Mouse (Mus musculus) lung, embryonic 14.5 days (tissue): ENCODE data around the gene Lsm3. TPM values are rescaled to one million over a fixed set of nuclear protein-coding genes. Genes with fewer than 3 reads are reported as not detected.

Source experiments
- ATAC-seq: fragments of 200-750 bp; cut with Nextera tagmentation; 2 replicates; pipeline ENCODE4 v1.8.0; 2017; ENCODE audit warnings: mild to moderate bottlenecking, moderate TSS enrichment, moderate library complexity; ENCODE audit not compliant: insufficient read depth
- DNase-seq: peaks from one replicate; pipeline ENCODE4 v3.0.0-alpha.2; 2015
- H3K27ac ChIP-seq: fragments of 300-500 bp; sonication (generic); 2 replicates; pipeline ENCODE4 v1.5.1; 2014; ENCODE audit warnings: low read depth, mild to moderate bottlenecking, moderate library complexity
- H3K27me3 ChIP-seq: fragments of 300-500 bp; sonication (generic); 2 replicates; pipeline ENCODE4 v1.6.1; 2014; ENCODE audit warnings: low read length, control low read depth; ENCODE audit not compliant: insufficient read depth
- H3K36me3 ChIP-seq: fragments of 300-500 bp; sonication (generic); 2 replicates; pipeline ENCODE4 v1.6.1; 2014; ENCODE audit warnings: control low read depth; ENCODE audit not compliant: insufficient read depth
- H3K4me1 ChIP-seq: fragments of 300-500 bp; sonication (generic); 2 replicates; pipeline ENCODE4 v1.6.1; 2014; ENCODE audit warnings: antibody characterized with exemption, control low read depth; ENCODE audit not compliant: insufficient read depth
- H3K4me2 ChIP-seq: fragments of 300-500 bp; sonication (generic); 2 replicates; pipeline ENCODE4 v1.6.1; 2014; ENCODE audit warnings: mild to moderate bottlenecking
- H3K4me3 ChIP-seq: fragments of 300-500 bp; sonication (generic); 2 replicates; pipeline ENCODE4 v1.5.1; 2014; ENCODE audit warnings: low read depth, low read length
- H3K9ac ChIP-seq: fragments of 300-500 bp; sonication (generic); 2 replicates; pipeline ENCODE4 v1.6.1; 2014
- H3K9me3 ChIP-seq: fragments of 300-500 bp; sonication (generic); 2 replicates; pipeline ENCODE4 v1.6.1; 2016; ENCODE audit warnings: low read depth, low read length, control low read depth
- CTCF ChIP-seq: IDR thresholded peaks from 2 replicates; pipeline ENCODE4 v1.5.1; 2016; ENCODE audit warnings: antibody characterized with exemption, low read depth
- WGBS: fragments of 180-500 bp; shearing (Covaris S2); extraction: QIAGEN DNeasy Blood & Tissue Kit; methylation state at CpG from one replicate; pipeline ENCODE4 v1.1.7; 2014; 5-methylcytosine and 5-hydroxymethylcytosine counted together
- polyA plus RNA-seq: library from polyadenylated mRNA; unstranded; fragments of >200 nt; fragmentation: Nextera tagmentation; extraction: Ambion mirVana; gene quantifications from 2 replicates; pipeline ENCODE4 v1.2.1, GENCODE M21; 2014

Gene Lsm3
- polyA plus RNA-seq, 1 experiment from 2014 or later = 325 TPM

GRCm38 (mm10) chr6:91473805-91474440 lies 41.8 kb upstream of the Lsm3 start:
- Histone ChIP-seq H3K4me2 (peak overlapping the region; percentile 88), H3K36me3 (peaks cover 34% of the 10 kb centered on the region), H3K9ac (peak overlapping the region; percentile 83), H3K27me3 (no peaks in the 10 kb centered on the region), H3K4me3 (peak overlapping the region; percentile 83), H3K4me1 (peaks cover 7% of the 10 kb centered on the region; the same call in 1 of the 2 replicates), H3K9me3 (no peaks in the 10 kb centered on the region), H3K27ac (peak overlapping the region; percentile 67; the same call in 1 of the 2 replicates)
- WGBS = under 1% methylated on average over 27 of the region's 27 CpGs
- no peak for TF ChIP-seq CTCF
- ATAC-seq = peak; percentile 50
- DNase-seq = no peak

DNA sequence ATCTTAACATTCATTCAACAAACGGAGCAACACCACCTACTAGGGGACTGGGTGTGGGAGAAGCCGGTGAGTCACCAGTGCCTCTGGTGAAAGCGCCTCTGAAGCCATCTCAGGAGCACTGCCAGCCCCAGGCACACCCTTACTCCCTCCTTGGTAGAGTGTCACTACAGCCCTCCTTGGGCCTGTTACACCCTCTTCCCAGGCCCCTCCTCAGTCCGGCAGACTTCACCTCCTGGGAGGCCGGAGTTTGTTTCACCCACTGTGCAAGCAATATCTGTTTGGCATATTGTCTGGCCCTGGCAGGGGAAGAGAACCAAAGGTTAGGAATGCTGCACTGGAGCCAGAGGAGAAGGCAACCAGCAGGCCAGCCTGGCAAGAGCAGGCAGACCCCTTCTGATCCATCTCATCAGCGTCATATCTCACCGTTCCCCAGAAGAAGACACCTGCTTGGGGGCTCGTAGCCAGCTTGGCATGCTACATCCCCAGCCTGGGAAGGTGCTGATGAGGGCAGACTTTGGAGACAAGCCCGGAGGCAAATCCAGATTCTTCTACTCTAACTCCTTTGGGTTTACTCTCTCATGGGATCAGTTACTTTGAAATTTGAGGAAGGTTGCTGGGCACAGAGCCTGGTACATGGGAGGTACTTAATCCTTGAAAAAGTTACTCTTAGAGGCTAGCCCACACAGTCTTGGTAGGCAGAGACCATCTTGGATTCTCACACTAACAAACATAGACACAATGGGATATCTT lies 41.1 kb upstream of the Lsm3 start:
- DNase-seq (no peak), ATAC-seq (no peak)
- 49% methylated on average over 9 of the region's 9 CpGs for WGBS
- peak overlapping the region; percentile 83 for H3K9ac ChIP-seq
- H3K27ac ChIP-seq = no peak overlapping the region
- H3K4me1 ChIP-seq = peaks cover 7% of the 10 kb centered on the region; the same call in 1 of the 2 replicates
- H3K27me3 ChIP-seq = no peaks in the 10 kb centered on the region
- H3K4me2 ChIP-seq = peak overlapping the region; percentile 88
- peaks cover 35% of the 10 kb centered on the region for H3K36me3 ChIP-seq
- H3K4me3 ChIP-seq = peak overlapping the region; percentile 83
- H3K9me3 ChIP-seq = no peaks in the 10 kb centered on the region
- no peak for TF ChIP-seq CTCF

GRCm38 (mm10) chr6:91476541-91476940 lies 39.2 kb upstream of the Lsm3 start:
- 96% methylated on average over 2 of the region's 2 CpGs for WGBS
- Histone ChIP-seq H3K9ac (no peak overlapping the region), H3K9me3 (no peaks in the 10 kb centered on the region), H3K36me3 (peaks cover 54% of the 10 kb centered on the region), H3K4me1 (peaks cover 7% of the 10 kb centered on the region; the same call in 1 of the 2 replicates), H3K4me3 (no peak overlapping the region), H3K4me2 (no peak overlapping the region), H3K27ac (no peak overlapping the region), H3K27me3 (no peaks in the 10 kb centered on the region)
- DNase-seq (no peak), ATAC-seq (no peak)
- TF ChIP-seq CTCF = no peak

DNA sequence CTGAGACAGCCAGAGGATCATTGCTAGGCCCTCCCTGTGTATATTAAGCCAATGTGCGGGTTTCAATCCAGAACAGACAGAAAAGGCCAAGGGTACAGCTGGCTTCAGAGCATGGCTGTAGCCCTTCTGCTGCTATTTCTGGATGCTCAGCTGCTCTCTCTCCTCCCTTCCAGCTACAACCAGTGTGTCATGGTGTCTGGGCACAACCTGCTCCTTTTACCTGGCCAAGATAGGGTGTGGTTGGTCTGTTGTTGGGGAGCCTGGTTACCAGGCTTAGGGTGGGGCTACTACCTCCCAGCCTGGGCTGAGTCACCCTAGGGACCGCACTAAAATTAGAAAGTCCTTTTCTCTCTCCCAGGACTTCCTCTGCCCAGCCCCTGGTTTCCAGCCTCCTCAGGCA lies 32.4 kb upstream of the Lsm3 start:
- Histone ChIP-seq H3K9me3 (no peaks in the 10 kb centered on the region), H3K27me3 (no peaks in the 10 kb centered on the region), H3K9ac (no peak overlapping the region), H3K4me2 (no peak overlapping the region), H3K4me1 (no peaks in the 10 kb centered on the region), H3K36me3 (peaks cover 100% of the 10 kb centered on the region), H3K27ac (no peak overlapping the region), H3K4me3 (no peak overlapping the region)
- TF ChIP-seq CTCF = no peak
- ATAC-seq = no peak
- no peak for DNase-seq
- 88% methylated on average over 2 of the region's 2 CpGs for WGBS

DNA sequence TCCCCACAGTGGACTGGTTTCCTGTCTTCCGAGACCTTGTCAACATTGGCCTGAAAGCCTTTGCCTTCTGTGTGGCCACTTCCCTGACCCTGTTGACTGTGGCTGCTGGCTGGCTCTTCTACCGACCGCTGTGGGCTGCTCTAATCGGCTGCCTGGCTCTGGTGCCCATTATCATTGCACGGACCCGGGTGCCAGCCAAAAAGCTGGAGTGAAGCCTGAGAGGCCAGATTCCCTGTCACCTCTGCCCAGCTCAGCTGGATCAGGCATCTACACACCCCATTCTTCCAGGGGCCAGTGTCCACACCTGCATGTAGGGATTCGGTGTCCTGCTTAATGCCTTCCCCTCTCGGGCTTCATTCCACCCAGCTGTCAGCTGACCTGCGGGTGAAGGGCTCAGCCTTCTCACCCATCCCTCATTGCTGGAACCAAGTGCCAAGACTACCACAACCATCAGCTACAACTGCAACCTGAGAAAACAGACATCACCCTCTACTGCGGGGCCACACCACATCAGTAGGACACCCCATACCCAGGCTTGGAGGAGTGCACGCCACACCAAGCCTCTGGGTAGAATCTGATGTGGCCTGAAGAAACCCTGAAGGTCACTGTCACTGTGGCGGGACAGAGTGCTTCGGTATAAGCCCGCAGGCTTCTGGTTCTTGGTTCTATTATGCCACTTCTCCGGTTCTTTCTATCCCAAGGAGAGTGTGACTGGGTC lies 28.8 kb upstream of the Lsm3 start:
- 92% methylated on average over 15 of the region's 15 CpGs for WGBS
- DNase-seq (no peak), ATAC-seq (no peak; the same call in 1 of the 2 replicates)
- no peak overlapping the region for H3K27ac ChIP-seq
- H3K27me3 ChIP-seq = no peaks in the 10 kb centered on the region
- H3K4me3 ChIP-seq = no peak overlapping the region
- no peak overlapping the region for H3K9ac ChIP-seq
- no peaks in the 10 kb centered on the region for H3K9me3 ChIP-seq
- H3K4me1 ChIP-seq = no peaks in the 10 kb centered on the region
- no peak for TF ChIP-seq CTCF
- no peak overlapping the region for H3K4me2 ChIP-seq
- peaks cover 88% of the 10 kb centered on the region for H3K36me3 ChIP-seq

GRCm38 (mm10) chr6:91488496-91489212 lies 27.1 kb upstream of the Lsm3 start:
- H3K9me3 ChIP-seq = no peaks in the 10 kb centered on the region
- peaks cover 83% of the 10 kb centered on the region for H3K36me3 ChIP-seq
- no peak overlapping the region for H3K4me3 ChIP-seq
- H3K4me1 ChIP-seq = no peaks in the 10 kb centered on the region
- H3K27me3 ChIP-seq = no peaks in the 10 kb centered on the region
- DNase-seq (peak; percentile 26), ATAC-seq (no peak)
- no peak overlapping the region for H3K27ac ChIP-seq
- no peak for TF ChIP-seq CTCF
- WGBS = 68% methylated on average over 9 of the region's 9 CpGs
- no peak overlapping the region for H3K4me2 ChIP-seq
- no peak overlapping the region for H3K9ac ChIP-seq
